Mouse (Mus musculus) heart, embryonic 10.5 days (tissue): ENCODE results near the gene Lfng. TPM values are rescaled to one million over a fixed set of nuclear protein-coding genes. Genes with fewer than 3 reads are reported as not detected.

Experiments
- DNase-seq: peaks from one replicate; pipeline ENCODE4 v3.0.0-alpha.2; 2017; ENCODE audit warnings: low spot score
- H3K27ac ChIP-seq: fragments of 300-500 bp; sonication (generic); 2 replicates; pipeline ENCODE4 v1.5.1; 2016; ENCODE audit warnings: mild to moderate bottlenecking
- H3K27me3 ChIP-seq: fragments of 300-500 bp; sonication (generic); 2 replicates; pipeline ENCODE4 v1.6.1; 2016; ENCODE audit warnings: mild to moderate bottlenecking; ENCODE audit not compliant: poor library complexity, insufficient read depth, severe bottlenecking
- H3K36me3 ChIP-seq: fragments of 300-500 bp; sonication (generic); 2 replicates; pipeline ENCODE4 v1.6.1; 2016; ENCODE audit warnings: mild to moderate bottlenecking, moderate library complexity
- H3K4me1 ChIP-seq: fragments of 300-500 bp; sonication (generic); 2 replicates; pipeline ENCODE4 v1.6.1; 2016; ENCODE audit warnings: mild to moderate bottlenecking
- H3K4me3 ChIP-seq: fragments of 300-500 bp; sonication (generic); 2 replicates; pipeline ENCODE4 v1.5.1; 2016; ENCODE audit warnings: mild to moderate bottlenecking, moderate library complexity
- H3K9me3 ChIP-seq: fragments of 300-500 bp; sonication (generic); 2 replicates; pipeline ENCODE4 v1.6.1; 2016; ENCODE audit warnings: mild to moderate bottlenecking, moderate library complexity
- WGBS: fragments of 180-500 bp; shearing (Covaris S2); methylation state at CpG from one replicate; pipeline ENCODE4 v1.1.7; 2016; 5-methylcytosine and 5-hydroxymethylcytosine counted together
- polyA plus RNA-seq: library from polyadenylated mRNA; unstranded; fragments of >200 nt; fragmentation: Nextera tagmentation; extraction: Ambion mirVana; gene quantifications from 2 replicates; pipeline ENCODE4 v1.2.1, GENCODE M21; 2016

The Lfng gene
- polyA plus RNA-seq, 1 experiment from 2014 or later, result 4.7 TPM

DNA sequence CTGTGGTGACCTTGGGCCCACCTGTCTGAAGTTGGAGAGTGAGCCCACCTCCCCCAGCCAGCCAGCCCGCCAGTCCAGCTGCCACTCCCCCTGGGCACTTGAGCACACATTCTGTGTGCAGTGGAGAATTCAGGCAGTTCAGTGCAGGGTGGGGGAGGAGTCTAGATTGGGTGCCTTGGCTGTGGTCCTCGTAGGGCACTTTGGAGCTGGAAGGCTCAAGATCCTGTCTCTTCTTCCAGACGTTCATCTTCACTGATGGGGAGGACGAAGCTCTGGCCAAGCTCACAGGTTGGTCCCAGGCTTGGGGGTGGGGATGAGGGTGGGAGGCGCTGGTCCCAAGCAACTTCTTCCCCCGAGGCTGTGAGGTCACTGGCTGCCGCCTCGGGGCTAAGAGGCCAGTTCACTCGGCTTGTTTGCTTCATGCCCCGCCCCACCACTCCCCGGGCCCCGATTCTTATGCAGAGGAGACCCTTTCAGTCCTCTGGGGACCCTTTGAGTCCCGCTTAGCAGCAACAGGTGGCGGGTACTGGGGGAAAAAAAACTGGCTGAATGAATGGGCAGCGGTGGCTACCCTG lies 4.6 kb downstream of the Lfng start:
- WGBS, result 31% methylated on average over 15 of the region's 15 CpGs
- peaks cover 58% of the 10 kb centered on the region for H3K4me1 ChIP-seq
- DNase-seq, result peak; percentile 79
- no peaks in the 10 kb centered on the region; the same call in 1 of the 2 replicates for H3K9me3 ChIP-seq
- peak overlapping the region; percentile 83 for H3K27ac ChIP-seq
- peaks cover 71% of the 10 kb centered on the region for H3K27me3 ChIP-seq
- peak overlapping the region; percentile 54 for H3K4me3 ChIP-seq
- H3K36me3 ChIP-seq, result peaks cover 5% of the 10 kb centered on the region; the same call in 1 of the 2 replicates

DNA sequence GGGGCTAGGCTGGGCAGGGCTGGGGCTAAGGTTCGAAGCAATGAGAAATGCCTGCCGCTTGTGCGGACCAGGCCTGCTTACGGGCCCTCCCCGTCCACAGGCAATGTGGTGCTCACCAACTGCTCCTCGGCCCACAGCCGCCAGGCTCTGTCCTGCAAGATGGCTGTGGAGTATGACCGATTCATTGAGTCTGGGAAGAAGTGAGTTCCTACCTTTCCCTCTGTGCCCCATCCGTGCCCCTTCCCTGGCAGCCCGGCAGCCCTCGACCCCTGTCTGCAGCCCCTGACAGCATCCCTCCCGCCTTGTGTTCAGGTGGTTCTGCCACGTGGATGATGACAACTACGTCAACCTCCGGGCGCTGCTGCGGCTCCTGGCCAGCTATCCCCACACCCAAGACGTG lies 5.1 kb downstream of the Lfng start:
- Histone ChIP-seq H3K4me1 (peaks cover 53% of the 10 kb centered on the region), H3K36me3 (peaks cover 5% of the 10 kb centered on the region; the same call in 1 of the 2 replicates), H3K4me3 (peak overlapping the region; percentile 54), H3K27ac (peak overlapping the region; percentile 83; the same call in 1 of the 2 replicates), H3K27me3 (peaks cover 67% of the 10 kb centered on the region), H3K9me3 (no peaks in the 10 kb centered on the region; the same call in 1 of the 2 replicates)
- WGBS, result 70% methylated on average over 18 of the region's 18 CpGs
- DNase-seq, result no peak

DNA sequence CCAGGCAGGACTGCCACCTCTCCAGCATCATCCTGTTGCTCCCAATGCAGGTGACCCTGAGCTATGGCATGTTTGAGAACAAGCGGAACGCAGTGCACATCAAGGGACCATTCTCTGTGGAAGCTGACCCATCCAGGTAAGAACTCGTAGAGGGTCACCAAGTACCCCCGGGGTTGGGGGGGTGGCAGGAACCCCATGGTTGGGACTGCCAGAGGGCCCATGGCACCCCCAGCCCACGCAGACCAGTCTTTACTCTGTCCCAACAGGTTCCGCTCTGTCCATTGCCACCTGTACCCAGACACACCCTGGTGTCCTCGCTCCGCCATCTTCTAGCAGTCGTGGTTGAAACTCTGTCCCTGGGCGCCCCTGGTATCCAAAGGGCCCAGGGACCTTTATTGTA lies 7.0 kb downstream of the Lfng start:
- Histone ChIP-seq H3K36me3 (peaks cover 5% of the 10 kb centered on the region; the same call in 1 of the 2 replicates), H3K27ac (no peak overlapping the region)
- 88% methylated on average over 10 of the region's 10 CpGs for WGBS

DNA sequence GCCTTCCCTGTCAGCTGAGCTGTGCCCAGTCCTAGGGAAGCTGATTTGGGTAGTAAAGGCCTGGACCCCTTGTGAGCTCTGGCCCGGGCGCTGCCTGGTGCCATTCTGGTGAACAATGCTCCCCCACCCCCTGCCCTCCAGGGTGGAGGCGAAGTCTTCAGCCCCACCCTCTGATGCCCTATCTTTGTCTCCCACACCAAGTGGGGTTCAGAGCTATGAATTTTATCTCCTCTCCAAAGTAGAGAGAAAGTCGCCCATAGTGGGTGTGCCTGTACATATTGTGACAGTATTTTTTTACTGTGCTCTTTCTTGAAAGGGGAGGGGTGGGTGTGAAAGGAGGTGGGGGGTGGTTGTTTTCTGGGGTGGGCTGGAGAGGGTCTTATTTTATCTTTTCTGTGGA lies 7.7 kb downstream of the Lfng start:
- no peak for DNase-seq
- Histone ChIP-seq H3K4me1 (peaks cover 27% of the 10 kb centered on the region), H3K36me3 (no peaks in the 10 kb centered on the region), H3K27me3 (peaks cover 40% of the 10 kb centered on the region), H3K9me3 (no peaks in the 10 kb centered on the region), H3K4me3 (no peak overlapping the region), H3K27ac (no peak overlapping the region)
- WGBS, result 81% methylated on average over 4 of the region's 4 CpGs

More for the DNA sequence above, 7.0 kb downstream of the Lfng start:
- Histone ChIP-seq H3K27me3 (peaks cover 47% of the 10 kb centered on the region), H3K4me1 (peaks cover 34% of the 10 kb centered on the region), H3K9me3 (no peaks in the 10 kb centered on the region), H3K4me3 (no peak overlapping the region)
- DNase-seq, result no peak

DNA sequence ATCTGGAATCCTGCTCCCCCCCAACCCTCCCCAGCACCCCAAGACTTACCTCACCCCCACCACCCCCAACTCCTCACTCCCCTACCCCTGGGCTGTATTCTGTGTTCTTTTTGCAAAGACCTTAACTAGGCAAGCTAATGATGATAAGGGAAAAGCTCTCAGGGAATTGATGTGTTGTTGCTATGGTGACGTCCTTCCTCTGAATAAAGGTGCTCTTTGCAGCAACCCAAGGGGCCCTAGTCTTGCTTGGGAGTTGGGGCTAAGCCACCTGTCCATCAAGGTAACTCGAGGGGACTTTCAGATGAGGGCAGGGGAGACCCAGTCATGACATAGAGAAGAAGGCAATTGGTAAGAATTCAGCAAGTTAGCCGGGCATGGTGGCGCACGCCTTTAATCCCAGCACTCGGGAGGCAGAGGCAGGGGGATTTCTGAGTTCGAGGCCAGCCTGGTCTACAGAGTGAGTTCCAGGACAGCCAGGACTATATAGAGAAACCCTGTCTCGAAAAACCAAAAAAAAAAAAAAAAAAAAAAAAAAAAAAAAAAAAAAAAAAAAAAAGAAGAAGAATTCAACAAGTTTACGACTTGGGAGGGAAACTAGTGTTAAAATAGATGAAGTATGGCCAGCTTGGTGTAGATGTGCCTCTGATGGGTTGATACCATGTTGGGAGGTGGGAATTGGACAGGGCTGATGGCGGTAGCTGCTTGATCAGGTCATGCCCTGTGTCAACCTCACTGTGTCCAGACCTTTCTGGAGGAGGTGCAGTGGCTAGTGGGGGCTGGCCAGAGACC lies 8.4 kb downstream of the Lfng start:
- no peak for DNase-seq
- 81% methylated on average over 10 of the region's 10 CpGs for WGBS
- peaks cover 20% of the 10 kb centered on the region for H3K4me1 ChIP-seq
- no peak overlapping the region for H3K27ac ChIP-seq
- no peaks in the 10 kb centered on the region for H3K9me3 ChIP-seq
- no peak overlapping the region for H3K4me3 ChIP-seq
- peaks cover 33% of the 10 kb centered on the region for H3K27me3 ChIP-seq
- no peaks in the 10 kb centered on the region for H3K36me3 ChIP-seq

DNA sequence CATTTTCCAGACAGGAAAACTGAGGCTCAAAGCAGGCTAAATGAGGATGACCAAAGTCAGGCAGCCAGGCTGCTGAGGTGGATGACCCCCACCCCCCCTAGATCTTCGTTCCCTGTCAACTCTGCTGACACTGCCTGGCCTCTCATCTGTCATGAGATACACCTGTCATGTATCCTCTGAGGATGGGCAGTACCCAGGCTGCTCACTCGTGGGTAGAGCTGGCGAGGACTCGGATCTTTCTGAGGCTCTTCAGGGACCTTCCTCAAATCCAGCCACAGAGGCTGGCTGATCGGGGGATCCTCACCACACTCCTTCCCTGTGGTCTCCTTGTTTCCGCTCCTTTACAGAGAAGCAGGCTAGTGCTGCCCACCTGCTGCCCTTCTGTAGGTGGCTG lies 9.0 kb downstream of the Lfng start:
- Histone ChIP-seq H3K4me3 (no peak overlapping the region), H3K27ac (no peak overlapping the region), H3K9me3 (no peaks in the 10 kb centered on the region), H3K4me1 (peaks cover 14% of the 10 kb centered on the region), H3K36me3 (no peaks in the 10 kb centered on the region), H3K27me3 (peaks cover 27% of the 10 kb centered on the region)
- 82% methylated on average over 6 of the region's 6 CpGs for WGBS
- DNase-seq, result no peak

DNA sequence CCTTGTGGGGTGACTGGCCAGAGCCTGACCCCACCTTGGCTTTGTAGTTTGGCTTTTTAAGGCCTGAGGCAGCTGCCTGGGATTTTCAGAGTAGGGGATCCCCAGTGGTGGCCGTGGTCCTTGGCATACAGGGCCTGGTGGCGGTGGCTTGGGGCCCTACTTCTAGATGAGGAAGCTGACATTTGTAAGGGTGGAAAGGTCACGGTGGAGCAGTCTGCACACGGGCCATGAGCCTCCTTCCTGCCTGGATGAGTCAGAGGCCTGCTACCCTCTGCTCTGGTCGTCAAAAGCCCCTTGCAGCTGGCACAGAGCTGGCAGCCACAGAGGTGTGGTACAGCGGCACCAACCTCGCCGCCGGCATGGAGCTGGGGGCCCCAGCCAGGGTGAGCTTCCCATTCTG lies 9.6 kb downstream of the Lfng start:
- Histone ChIP-seq H3K36me3 (peaks cover 5% of the 10 kb centered on the region), H3K4me3 (no peak overlapping the region), H3K27me3 (peaks cover 22% of the 10 kb centered on the region), H3K27ac (no peak overlapping the region), H3K4me1 (peaks cover 8% of the 10 kb centered on the region), H3K9me3 (no peaks in the 10 kb centered on the region)
- no peak for DNase-seq
- WGBS, result 69% methylated on average over 9 of the region's 9 CpGs

DNA sequence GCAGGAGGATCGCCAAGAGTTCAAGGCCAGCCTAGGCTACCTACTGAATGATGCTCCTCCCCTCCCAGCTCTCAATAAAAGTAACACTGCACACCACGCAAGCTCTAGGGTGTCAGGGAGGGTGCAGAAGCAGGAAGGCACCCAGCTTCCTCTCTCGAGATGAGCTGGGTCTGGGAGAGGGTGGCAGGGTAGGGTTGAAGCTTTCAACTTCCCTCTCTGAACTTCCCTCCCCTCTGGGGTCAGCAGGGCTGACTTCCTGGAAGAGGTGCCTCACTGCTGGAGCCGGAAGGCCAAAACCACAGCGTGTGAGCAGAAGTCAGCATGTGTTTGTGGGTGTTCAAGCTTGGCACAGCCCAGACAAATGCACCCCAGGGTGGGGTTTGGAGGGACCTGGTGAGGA lies 10.6 kb downstream of the Lfng start:
- peaks cover 15% of the 10 kb centered on the region for H3K36me3 ChIP-seq
- no peak overlapping the region for H3K27ac ChIP-seq
- no peak for DNase-seq

DNA sequence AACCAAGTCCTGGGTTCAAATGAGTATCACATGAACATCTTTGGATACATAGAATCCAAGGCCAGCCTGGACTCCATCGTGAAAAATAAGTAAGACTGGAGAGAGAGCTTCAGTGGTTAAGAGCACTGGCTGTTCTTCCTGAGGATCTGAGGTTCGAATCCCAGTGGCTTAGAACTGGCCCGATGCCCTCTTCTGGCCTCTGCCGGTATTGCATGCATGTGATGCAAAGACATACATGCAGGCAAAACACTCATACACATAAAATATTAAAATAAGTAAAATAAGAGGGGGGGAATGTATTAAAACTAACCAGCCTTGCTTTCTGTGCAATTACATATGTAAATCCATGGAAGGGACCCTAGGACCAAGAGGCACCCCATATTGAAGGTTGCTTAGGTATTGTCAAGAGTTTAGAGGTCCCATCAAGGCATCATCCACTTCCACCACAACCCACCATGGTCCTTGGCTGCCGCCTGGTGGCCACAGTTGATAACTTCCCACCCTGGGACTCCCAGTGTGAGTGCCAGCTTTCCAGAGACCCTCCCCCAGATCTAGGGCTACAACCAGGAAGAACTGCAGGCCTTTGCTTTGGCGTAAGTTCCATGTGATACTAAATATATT lies 12.1 kb downstream of the Lfng start:
- no peak overlapping the region for H3K4me3 ChIP-seq
- no peaks in the 10 kb centered on the region; the same call in none of the 2 replicates for H3K4me1 ChIP-seq
- 25% methylated on average over 6 of the region's 6 CpGs for WGBS
- no peaks in the 10 kb centered on the region for H3K27me3 ChIP-seq
- no peaks in the 10 kb centered on the region for H3K9me3 ChIP-seq
- H3K27ac ChIP-seq, result no peak overlapping the region
- H3K36me3 ChIP-seq, result peaks cover 30% of the 10 kb centered on the region
- DNase-seq, result peak; percentile 88

More for the DNA sequence above, 10.6 kb downstream of the Lfng start:
- H3K4me3 ChIP-seq, result no peak overlapping the region
- no peaks in the 10 kb centered on the region for H3K9me3 ChIP-seq
- 74% methylated on average over 5 of the region's 5 CpGs for WGBS
- H3K27me3 ChIP-seq, result peaks cover 11% of the 10 kb centered on the region
- no peaks in the 10 kb centered on the region; the same call in none of the 2 replicates for H3K4me1 ChIP-seq

DNA sequence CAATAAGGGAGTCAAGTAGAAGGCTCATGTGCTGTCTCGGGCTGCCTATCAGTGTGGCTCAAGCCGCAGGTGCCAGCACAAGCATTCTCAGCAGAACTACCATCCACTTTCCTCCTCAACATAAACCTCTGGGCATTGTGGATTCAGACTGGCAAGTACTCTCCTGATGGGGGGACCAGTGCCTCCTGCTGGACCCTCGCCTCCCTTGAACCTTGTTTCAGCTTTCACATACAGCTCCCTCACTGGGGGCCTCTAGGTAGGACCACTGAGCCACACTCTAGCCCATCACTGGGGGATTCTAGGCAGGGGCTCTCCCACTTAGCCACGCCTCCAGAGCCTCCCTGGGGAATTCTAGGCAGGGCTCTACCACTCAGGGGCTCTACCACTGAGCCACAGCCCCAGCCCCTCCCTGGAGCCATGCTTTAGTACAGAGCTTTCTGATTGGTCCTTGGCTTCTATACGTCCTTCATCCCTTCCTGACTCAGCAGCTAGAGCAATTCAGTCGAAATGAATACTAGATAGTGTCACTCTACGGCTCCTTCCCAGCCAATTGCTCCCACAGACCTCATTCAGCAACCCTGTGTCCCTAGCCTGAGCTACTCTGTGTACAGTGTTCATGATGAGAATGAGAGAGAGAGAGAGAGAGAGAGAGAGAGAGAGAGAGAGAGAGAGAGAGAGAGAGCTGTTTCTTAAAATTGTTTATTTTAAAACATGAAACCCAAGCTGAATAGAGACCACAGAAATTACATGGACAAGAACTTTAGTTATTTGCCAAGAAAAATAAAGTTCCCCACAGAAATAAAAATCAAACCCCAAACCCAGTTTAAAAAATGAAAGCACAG lies 13.0 kb downstream of the Lfng start:
- Histone ChIP-seq H3K4me1 (no peaks in the 10 kb centered on the region; the same call in none of the 2 replicates), H3K27ac (no peak overlapping the region), H3K9me3 (no peaks in the 10 kb centered on the region), H3K36me3 (peaks cover 39% of the 10 kb centered on the region), H3K4me3 (no peak overlapping the region), H3K27me3 (no peaks in the 10 kb centered on the region)
- WGBS, result 53% methylated on average over 7 of the region's 7 CpGs
- no peak for DNase-seq

DNA sequence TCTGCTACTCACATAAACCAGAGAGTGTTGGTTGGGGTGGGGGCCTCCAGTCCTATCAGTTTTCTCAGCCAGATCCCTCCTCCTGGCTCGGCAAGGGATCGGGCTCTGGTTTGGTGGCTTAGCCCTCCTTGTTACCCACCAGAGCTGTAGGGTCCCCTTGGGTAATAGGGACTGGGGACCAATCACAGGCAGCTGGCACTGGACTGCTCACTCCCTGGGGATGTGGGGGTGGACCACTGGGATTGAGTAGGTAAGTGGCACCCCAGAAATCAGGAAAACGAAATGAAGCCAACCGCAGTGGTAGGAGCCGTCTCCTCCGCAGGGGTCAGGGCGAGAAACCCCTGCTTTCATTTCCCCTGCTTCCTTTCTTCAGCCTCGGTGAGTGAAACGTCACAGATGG lies 14.0 kb downstream of the Lfng start:
- Histone ChIP-seq H3K27ac (peak overlapping the region; percentile 49; the same call in 1 of the 2 replicates), H3K27me3 (no peaks in the 10 kb centered on the region), H3K4me1 (no peaks in the 10 kb centered on the region; the same call in none of the 2 replicates), H3K9me3 (no peaks in the 10 kb centered on the region), H3K36me3 (peaks cover 49% of the 10 kb centered on the region), H3K4me3 (no peak overlapping the region)
- WGBS, result 64% methylated on average over 9 of the region's 9 CpGs
- DNase-seq, result peak; percentile 72

DNA sequence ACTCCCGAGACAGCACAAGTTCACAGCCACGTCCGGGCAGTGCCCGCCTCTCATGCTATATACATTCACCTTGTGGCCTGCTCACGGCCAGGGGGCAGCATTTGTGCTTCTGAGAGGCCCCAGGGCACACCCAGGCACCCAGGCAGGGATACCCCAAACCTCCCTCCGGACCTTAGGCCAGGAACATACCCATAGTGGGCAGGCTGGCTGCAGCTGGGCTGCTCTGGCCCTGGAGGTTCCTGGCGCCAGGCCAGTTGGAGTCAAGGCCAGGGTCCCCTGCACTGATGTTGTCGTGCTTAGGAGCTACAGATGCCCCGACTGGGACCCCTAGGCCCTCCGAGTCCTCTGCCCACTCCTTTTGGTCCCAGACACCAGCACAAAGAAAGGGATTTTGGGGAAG lies 14.4 kb downstream of the Lfng start:
- Histone ChIP-seq H3K27me3 (no peaks in the 10 kb centered on the region), H3K4me3 (no peak overlapping the region), H3K36me3 (peaks cover 53% of the 10 kb centered on the region), H3K9me3 (no peaks in the 10 kb centered on the region), H3K4me1 (no peaks in the 10 kb centered on the region; the same call in none of the 2 replicates), H3K27ac (peak overlapping the region; percentile 49; the same call in 1 of the 2 replicates)
- peak; percentile 69 for DNase-seq
- WGBS, result 72% methylated on average over 10 of the region's 10 CpGs
